Mouse (Mus musculus) MEL (cell line): Measurements from ENCODE around the gene Hist1h2bh. TPM values are rescaled to one million over a fixed set of nuclear protein-coding genes. Genes with fewer than 3 reads are reported as not detected.
"Not testable (repeated sequence)": the region's sequence is repeated elsewhere in the genome, so short reads cannot be mapped to it uniquely, and the experiment has no call there.

Experiments used
- DNase-seq: peaks from one replicate; pipeline ENCODE4 v3.0.0; 2011; ENCODE audit warnings: low read depth, low spot score
- H3K27ac ChIP-seq: 2 replicates; pipeline ENCODE4 v1.5.1; 2012; ENCODE audit warnings: low read depth, mild to moderate bottlenecking, control low read depth, low read length, moderate library complexity; ENCODE audit not compliant: control insufficient read depth
- H3K27me3 ChIP-seq, 2 experiments: fragments of 150-350 bp in 1 of 2; sonication (generic) in 1 of 2; 2 replicates each; pipeline ENCODE4 v1.6.1; 2012; ENCODE audit warnings: low read length in 2 of 2, mild to moderate bottlenecking in 2 of 2, improper control_type of control experiment in 1 of 2, moderate library complexity in 1 of 2; ENCODE audit not compliant: insufficient read depth in 2 of 2, control insufficient read depth in 1 of 2
- H3K36me3 ChIP-seq, 2 experiments: 2 replicates each; pipeline ENCODE4 v1.6.1; 2012 to 2014; ENCODE audit warnings: low read length in 2 of 2, improper control_type of control experiment in 1 of 2, inconsistent platforms in 1 of 2, mild to moderate bottlenecking in 1 of 2; ENCODE audit not compliant: insufficient read depth in 2 of 2, control insufficient read depth in 1 of 2
- H3K4me1 ChIP-seq, 2 experiments: fragments of 150-350 bp in 1 of 2; sonication (generic) in 1 of 2; 2 replicates each; pipeline ENCODE4 v1.6.1; 2012; ENCODE audit warnings: low read length in 2 of 2, improper control_type of control experiment in 1 of 2, mild to moderate bottlenecking in 1 of 2; ENCODE audit not compliant: insufficient read depth in 2 of 2, control insufficient read depth in 1 of 2
- H3K4me3 ChIP-seq, 2 experiments: fragments of 150-350 bp in 1 of 2; sonication (generic) in 1 of 2; 2 replicates each; pipeline ENCODE4 v1.5.1; 2012; ENCODE audit warnings: low read depth in 2 of 2, low read length in 2 of 2, mild to moderate bottlenecking in 2 of 2, moderate library complexity in 2 of 2, control low read depth in 1 of 2, improper control_type of control experiment in 1 of 2; ENCODE audit not compliant: control insufficient read depth in 1 of 2, insufficient read depth in 1 of 2
- H3K79me2 ChIP-seq: 2 replicates; pipeline ENCODE4 v1.6.1; 2012; ENCODE audit warnings: mild to moderate bottlenecking, low read length, moderate library complexity; ENCODE audit not compliant: control insufficient read depth, poor library complexity, insufficient read depth
- H3K9ac ChIP-seq: 2 replicates; pipeline ENCODE4 v1.6.1; 2012; ENCODE audit warnings: low read depth, mild to moderate bottlenecking, control low read depth, low read length, moderate library complexity; ENCODE audit not compliant: control insufficient read depth, poor library complexity, severe bottlenecking
- H3K9me3 ChIP-seq: fragments of 150-350 bp; sonication (generic); replicated peaks from 2 replicates; pipeline ENCODE4 v1.6.1; 2012; ENCODE audit warnings: mild to moderate bottlenecking, low read length, improper control_type of control experiment, moderate library complexity; ENCODE audit not compliant: insufficient read depth
- CTCF ChIP-seq, 3 experiments: IDR thresholded peaks in 2 of 3; conservative IDR thresholded peaks in 1 of 3; 2 replicates each; pipeline ENCODE4 v1.5.1; 2011 to 2012; ENCODE audit warnings: low read length in 3 of 3, low read depth in 2 of 3, mild to moderate bottlenecking in 2 of 3, improper control_type of control experiment in 1 of 3, inconsistent platforms in 1 of 3, mixed read lengths in 1 of 3, moderate library complexity in 1 of 3; ENCODE audit not compliant: control insufficient read depth in 1 of 3, insufficient read depth in 1 of 3, poor library complexity in 1 of 3, severe bottlenecking in 1 of 3
- E2F4 ChIP-seq: IDR thresholded peaks from 2 replicates; pipeline ENCODE4 v1.6.1; 2011; ENCODE audit warnings: low read depth, low read length, improper control_type of control experiment, borderline replicate concordance
- GATA1 ChIP-seq: IDR thresholded peaks from 2 replicates; pipeline ENCODE4 v1.6.1; 2011; ENCODE audit warnings: low read depth, low read length, improper control_type of control experiment
- POLR2A ChIP-seq, 2 experiments: IDR thresholded peaks; 2 replicates each; pipeline ENCODE4 v1.6.1; 2011 to 2012; ENCODE audit warnings: low read length in 2 of 2, mild to moderate bottlenecking in 2 of 2, control low read depth in 1 of 2, improper control_type of control experiment in 1 of 2, low read depth in 1 of 2, moderate library complexity in 1 of 2; ENCODE audit not compliant: control insufficient read depth in 1 of 2, insufficient read depth in 1 of 2, poor library complexity in 1 of 2
- POLR2AphosphoS5 ChIP-seq: IDR thresholded peaks from 2 replicates; pipeline ENCODE4 v1.6.1; 2012; ENCODE audit warnings: low read depth, borderline replicate concordance, mild to moderate bottlenecking, inconsistent platforms, low read length, moderate library complexity, mixed read lengths
- TAL1 ChIP-seq: IDR thresholded peaks from 2 replicates; pipeline ENCODE4 v1.6.1; 2012; ENCODE audit warnings: mild to moderate bottlenecking, inconsistent platforms, low read length, moderate library complexity, mixed read lengths
- TBP ChIP-seq: IDR thresholded peaks from 2 replicates; pipeline ENCODE4 v1.8.0; 2011; ENCODE audit warnings: low read depth, low read length, improper control_type of control experiment
- UBTF ChIP-seq: IDR thresholded peaks from 2 replicates; pipeline ENCODE4 v1.6.1; 2012; ENCODE audit warnings: low read depth, mild to moderate bottlenecking, inconsistent platforms, low read length, improper control_type of control experiment, moderate library complexity, borderline replicate concordance; ENCODE audit not compliant: insufficient read depth
- USF1 ChIP-seq: IDR thresholded peaks from 2 replicates; pipeline ENCODE4 v1.6.1; 2014; ENCODE audit warnings: low read depth, mild to moderate bottlenecking, inconsistent platforms, low read length, improper control_type of control experiment, moderate library complexity
- polyA plus RNA-seq, 2 experiments: library from polyadenylated mRNA; stranded (reverse) in 1 of 2; unstranded in 1 of 2; fragments of >175 nt in 1 of 2; fragments of >200 nt in 1 of 2; gene quantifications; 2 replicates each; pipeline versions ENCODE4 v1.2.1 to v1.2.4; 2012; ENCODE audit warnings: low replicate concordance in 2 of 2, low read depth in 1 of 2; ENCODE audit not compliant: insufficient read length in 2 of 2, insufficient read depth in 1 of 2, missing spikeins in 1 of 2
- total RNA-seq: library from RNA; depleted of rRNA; stranded (reverse); fragments of 300-350 nt; gene quantifications from 2 replicates; pipeline ENCODE4 v1.2.3, GENCODE M21; 2012

The Hist1h2bh gene
- total and polyA plus RNA-seq, 3 experiments: 0.70 to 275 TPM; not detected in 1

DNA sequence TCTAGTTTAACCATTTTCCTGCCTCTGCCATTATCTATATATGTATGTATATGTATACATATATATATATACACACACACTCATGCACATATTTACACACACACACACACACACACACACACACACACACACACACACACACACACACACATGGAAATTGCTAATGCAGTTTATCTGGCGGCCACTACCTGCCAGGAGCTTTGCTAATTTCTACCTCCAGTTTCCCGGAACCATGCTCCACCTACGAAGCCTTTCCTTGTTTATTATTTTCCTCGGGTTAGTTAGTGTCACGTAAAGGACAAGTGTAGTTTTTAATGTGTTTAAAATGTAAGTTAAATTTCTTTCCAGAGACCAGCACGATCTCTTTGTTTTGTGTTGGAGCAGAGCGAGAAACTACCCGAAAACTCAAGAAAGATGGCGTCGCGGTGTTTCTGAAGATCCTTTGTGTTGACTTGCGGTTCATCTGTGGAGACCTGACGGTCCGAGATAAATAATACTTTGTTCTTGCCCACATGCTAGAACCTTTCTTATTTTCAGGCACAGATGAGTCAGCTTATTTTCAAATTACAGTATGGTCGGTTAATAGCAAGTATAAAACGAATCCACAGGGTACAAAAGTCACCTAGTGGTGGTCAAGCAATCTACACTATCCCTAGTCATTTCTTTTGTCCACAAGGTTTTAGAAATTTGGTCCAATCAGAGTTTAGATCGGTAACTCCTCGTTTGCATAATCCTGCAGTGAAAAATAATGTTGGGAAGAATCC is 19.7 kb upstream of the Hist1h2bh start:
- no peaks in the 10 kb centered on the region for H3K27me3 ChIP-seq
- peak; percentile 90 for DNase-seq
- H3K27ac ChIP-seq: peak overlapping the region; percentile 100
- peaks cover 4 to 8% of the 10 kb centered on the region in 2 experiments; a peak in 3 of 4 replicates for H3K4me1 ChIP-seq
- peak overlapping the region; percentile 79 for H3K9ac ChIP-seq
- TF ChIP-seq CTCF (IDR thresholded peaks at IDR 0.05 in 2 of 3, conservative IDR thresholded peaks at IDR 0.05 in 1 of 3; ENCODE audit: control insufficient read depth in 1 of 3, insufficient read depth in 1 of 3, low read depth in 2 of 3, low read length in 3 of 3, poor library complexity in 1 of 3, severe bottlenecking in 1 of 3) (peak in 1 of 3 experiments; percentile 43; a peak in 2 of 6 replicates), TBP (peak; percentile 88), E2F4 (no peak), GATA1 (peak; percentile 41; the same call in 1 of the 2 replicates), TAL1 (peak; percentile 78), USF1 (no peak), POLR2A (IDR thresholded peaks at IDR 0.05; ENCODE audit: control insufficient read depth in 1 of 2, insufficient read depth in 1 of 2, low read depth in 1 of 2, low read length in 2 of 2, poor library complexity in 1 of 2) (peak in 1 of 2 experiments; percentile 14; a peak in 1 of 4 replicates)
- H3K79me2 ChIP-seq: no peaks in the 10 kb centered on the region; the same call in 1 of the 2 replicates
- H3K36me3 ChIP-seq: peaks cover 0 to 22% of the 10 kb centered on the region in 2 experiments; a peak in 2 of 4 replicates
- no peaks in the 10 kb centered on the region for H3K9me3 ChIP-seq
- H3K4me3 ChIP-seq: peak overlapping the region; percentile 29 to 39

DNA sequence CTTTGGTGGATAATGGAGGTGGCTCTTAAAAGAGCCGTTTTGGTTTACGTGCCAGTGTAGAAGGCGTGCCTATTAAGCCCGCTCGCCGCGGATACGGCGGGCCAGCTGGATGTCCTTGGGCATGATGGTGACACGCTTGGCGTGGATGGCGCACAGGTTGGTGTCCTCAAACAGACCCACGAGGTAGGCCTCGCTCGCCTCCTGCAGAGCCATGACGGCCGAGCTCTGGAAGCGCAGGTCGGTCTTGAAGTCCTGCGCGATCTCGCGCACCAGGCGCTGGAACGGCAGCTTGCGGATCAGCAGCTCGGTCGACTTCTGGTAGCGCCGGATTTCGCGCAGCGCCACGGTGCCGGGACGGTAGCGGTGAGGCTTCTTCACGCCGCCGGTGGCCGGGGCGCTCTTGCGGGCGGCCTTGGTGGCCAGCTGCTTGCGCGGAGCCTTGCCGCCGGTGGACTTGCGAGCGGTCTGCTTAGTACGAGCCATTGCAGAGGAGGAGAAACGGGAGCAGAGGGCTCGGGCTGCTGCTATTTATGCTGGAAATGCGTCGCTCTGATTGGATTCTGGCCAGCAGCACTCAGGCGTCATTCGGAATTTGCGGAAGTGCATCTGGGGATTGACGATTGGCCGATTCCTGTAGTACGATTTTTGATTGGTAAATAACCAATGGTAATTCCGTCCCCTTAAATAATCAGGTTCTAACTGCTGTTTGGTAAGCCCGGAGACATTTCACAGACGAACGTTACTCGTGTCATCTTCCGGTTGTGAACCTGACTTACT is 18.9 kb upstream of the Hist1h2bh start, which contains the start of gene Hist1h3e:
Gene Hist1h3e (minus strand): TSS at position 487 of the 777 bp plus-strand sequence.
- H3K27ac ChIP-seq: peak within 1 kb of the TSS; percentile 100
- DNase-seq: peak; percentile 98
- not testable (repeated sequence) for H3K9me3 ChIP-seq, H3K4me1 ChIP-seq, H3K27me3 ChIP-seq, H3K79me2 ChIP-seq
- peak within 1 kb of the TSS; percentile 79 for H3K9ac ChIP-seq
- H3K36me3 ChIP-seq: peaks cover 0 to 21% of the 10 kb centered on the region in 2 experiments; a peak in 2 of 4 replicates
- TF ChIP-seq POLR2A (IDR thresholded peaks at IDR 0.05; ENCODE audit: control insufficient read depth in 1 of 2, insufficient read depth in 1 of 2, low read depth in 1 of 2, low read length in 2 of 2, poor library complexity in 1 of 2): peak; percentile 97 to 99
- TF ChIP-seq TAL1: peak; percentile 33; the same call in 1 of the 2 replicates
- TF ChIP-seq TBP: peak; percentile 99
- TF ChIP-seq UBTF: peak; percentile 98
- TF ChIP-seq GATA1: peak; percentile 58; the same call in 1 of the 2 replicates
- peak; percentile 98 for TF ChIP-seq POLR2AphosphoS5
- H3K4me3 ChIP-seq: peak within 1 kb of the TSS; percentile 29 to 39

DNA sequence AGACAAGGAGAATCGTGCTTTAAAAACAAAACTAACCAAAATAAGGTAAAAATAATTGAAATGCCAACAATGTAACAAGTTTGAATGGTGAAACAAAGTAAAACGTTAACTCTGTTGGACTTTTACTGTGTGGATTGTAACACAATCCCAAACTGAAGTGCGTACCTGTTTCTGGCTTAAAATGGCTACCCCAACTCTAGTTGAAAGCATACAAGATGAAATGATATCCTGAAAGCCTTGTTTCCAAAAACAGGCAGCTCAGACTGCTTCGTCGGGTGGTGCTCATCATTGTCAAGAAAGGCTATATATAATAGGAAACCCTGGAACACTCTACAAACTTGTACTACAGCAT is 18.3 kb upstream of the Hist1h2bh start:
- H3K9ac ChIP-seq: peak overlapping the region; percentile 55
- H3K4me3 ChIP-seq, H3K9me3 ChIP-seq, H3K79me2 ChIP-seq, DNase-seq, H3K4me1 ChIP-seq, H3K27me3 ChIP-seq: not testable (repeated sequence)
- peak overlapping the region; percentile 78 for H3K27ac ChIP-seq
- H3K36me3 ChIP-seq: peaks cover 0 to 24% of the 10 kb centered on the region in 2 experiments; a peak in 2 of 4 replicates

DNA sequence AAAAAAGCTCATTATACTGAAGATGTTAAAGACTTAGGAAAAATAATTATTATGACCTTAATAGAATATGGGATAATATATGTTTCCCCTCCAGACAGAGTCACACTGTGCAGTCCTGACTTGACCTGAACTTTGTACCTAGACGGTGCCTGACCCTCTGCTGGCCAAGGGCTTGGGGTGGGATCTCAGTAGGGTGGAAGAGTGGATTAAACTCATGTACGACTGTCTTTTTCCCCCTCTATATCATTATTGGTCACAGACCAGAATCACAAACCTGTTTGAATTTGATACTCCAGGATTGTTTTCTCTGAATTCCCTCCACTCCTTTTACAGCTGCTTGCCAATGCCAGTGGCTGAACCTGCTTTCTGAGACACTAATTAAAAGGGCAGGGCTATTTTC is 17.5 kb upstream of the Hist1h2bh start:
- not testable (repeated sequence) for H3K27me3 ChIP-seq, H3K9me3 ChIP-seq, H3K4me1 ChIP-seq, H3K79me2 ChIP-seq
- Histone ChIP-seq H3K4me3 (peak overlapping the region in 1 of 2 experiments; percentile 17; a peak in 1 of 4 replicates), H3K36me3 (peaks cover 0 to 24% of the 10 kb centered on the region in 2 experiments; a peak in 2 of 4 replicates), H3K27ac (peak overlapping the region; percentile 72), H3K9ac (peak overlapping the region; percentile 53)
- DNase-seq: peak; percentile 59
